Mouse (Mus musculus): ENCODE results near the gene Ankrd13d. TPM values are rescaled to one million over a fixed set of nuclear protein-coding genes. Genes with fewer than 3 reads are reported as not detected.

Ankrd13d gene
- polyA plus RNA-seq (2015; fragmentation: Nextera tagmentation; extraction: Ambion mirVana) = 23.4 and 27.8 TPM in 2 replicates

DNA sequence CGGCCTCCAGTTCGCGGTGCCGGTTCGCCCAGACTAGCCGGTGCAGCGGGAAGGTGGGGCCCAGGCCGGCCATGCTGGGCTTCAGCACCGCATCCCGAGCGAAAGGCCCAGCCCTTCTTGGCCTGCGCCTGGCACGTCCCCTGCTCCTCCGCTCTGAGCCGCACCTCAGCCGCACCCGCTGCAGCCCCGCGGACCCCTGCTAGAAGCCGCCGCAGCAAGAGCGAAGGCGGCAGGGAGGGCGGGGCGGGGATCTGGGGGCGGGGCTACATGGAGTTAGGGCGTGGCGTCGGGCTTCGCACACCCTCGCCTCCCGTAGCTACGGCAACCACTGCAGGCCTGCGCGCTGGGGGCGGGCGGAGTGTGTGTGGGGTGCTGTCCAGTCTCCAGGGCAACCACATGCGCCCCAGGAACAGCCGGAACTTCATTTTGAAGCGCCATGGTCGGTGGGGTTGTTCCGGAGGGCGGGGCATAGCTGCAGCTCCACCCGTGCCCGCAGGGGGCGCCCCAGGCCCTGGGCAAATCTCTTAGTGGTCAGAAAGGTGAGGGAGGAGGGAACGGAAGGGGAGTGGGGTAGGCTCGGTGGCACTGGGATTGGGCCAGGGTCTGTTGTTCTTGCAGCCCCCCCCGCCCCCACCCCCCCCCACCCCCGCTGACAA, at the start of gene Ankrd13d:
Gene Ankrd13d (minus strand): TSS at position 240 of the 656 bp plus-strand sequence.
- H3K9ac ChIP-seq (replicated peaks) = peak within 1 kb of the TSS; percentile 84
- H3K4me1 ChIP-seq (replicated peaks) = peaks cover 23% of the 10 kb centered on the region
- H3K9me3 ChIP-seq = no peaks in the 10 kb centered on the region
- WGBS = under 1% methylated on average over 50 of the region's 50 CpGs
- ATAC-seq = peak; percentile 95
- H3K4me3 ChIP-seq (replicated peaks) = peak within 1 kb of the TSS; percentile 60
- 0 out of 2 replicates have a peak, but pooled peaks cover 5% of the 10 kb centered on the region for H3K27me3 ChIP-seq
- peak within 1 kb of the TSS; percentile 74 for H3K4me2 ChIP-seq (replicated peaks)
- H3K27ac ChIP-seq = peak within 1 kb of the TSS; percentile 56; the same call in 1 of the 2 replicates
- peaks cover 48% of the 10 kb centered on the region for H3K36me3 ChIP-seq

DNA sequence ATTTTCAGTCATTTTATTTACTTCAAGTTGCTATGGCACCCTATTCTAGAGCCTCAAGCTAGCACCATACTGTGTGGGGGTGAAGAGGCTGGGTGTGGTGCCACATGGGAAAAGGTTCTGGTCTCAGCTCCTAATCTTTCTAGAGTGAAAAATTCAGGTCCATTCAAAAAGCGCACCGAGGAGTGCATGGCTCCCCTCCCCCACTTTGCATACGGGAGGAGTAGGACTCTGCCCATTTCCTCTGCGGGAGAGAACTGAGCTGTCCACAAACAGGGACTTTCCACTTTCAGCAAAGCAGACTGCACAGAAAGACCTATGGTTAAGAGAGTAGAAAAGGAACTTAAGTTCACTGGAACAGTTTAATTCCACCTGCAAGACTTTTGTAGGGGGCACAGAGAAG, 49.7 kb upstream of the Ankrd13d start:
- Histone ChIP-seq H3K27me3 (no peaks in the 10 kb centered on the region), H3K4me3 (replicated peaks) (peak overlapping the region; percentile 63), H3K9ac (replicated peaks) (peak overlapping the region; percentile 74), H3K9me3 (no peaks in the 10 kb centered on the region), H3K4me1 (replicated peaks) (peaks cover 35% of the 10 kb centered on the region), H3K4me2 (replicated peaks) (peak overlapping the region; percentile 69), H3K27ac (peak overlapping the region; percentile 90), H3K36me3 (peaks cover 35% of the 10 kb centered on the region)
- WGBS = 2% methylated on average over 4 of the region's 4 CpGs
- ATAC-seq = no peak

GRCm38 (mm10) chr19:4331273-4331672, 48.3 kb upstream of the Ankrd13d start:
- Histone ChIP-seq H3K36me3 (peaks cover 48% of the 10 kb centered on the region), H3K27me3 (no peaks in the 10 kb centered on the region), H3K4me2 (replicated peaks) (no peak overlapping the region), H3K4me3 (replicated peaks) (no peak overlapping the region), H3K4me1 (replicated peaks) (peaks cover 35% of the 10 kb centered on the region), H3K9ac (replicated peaks) (no peak overlapping the region), H3K27ac (no peak overlapping the region), H3K9me3 (no peaks in the 10 kb centered on the region)
- no peak for ATAC-seq
- WGBS = 93% methylated on average over 3 of the region's 3 CpGs

- Histone ChIP-seq H3K27ac (no peak overlapping the region), H3K9ac (replicated peaks) (no peak overlapping the region), H3K4me3 (replicated peaks) (no peak overlapping the region), H3K27me3 (no peaks in the 10 kb centered on the region), H3K9me3 (no peaks in the 10 kb centered on the region), H3K4me1 (replicated peaks) (peaks cover 35% of the 10 kb centered on the region), H3K36me3 (peaks cover 55% of the 10 kb centered on the region), H3K4me2 (replicated peaks) (no peak overlapping the region)
- 93% methylated on average over 2 of the region's 2 CpGs for WGBS
- no peak for ATAC-seq
Measured at GRCm38 (mm10) chr19:4330603-4331002, 47.7 kb upstream of the Ankrd13d start.

- peaks cover 68% of the 10 kb centered on the region for H3K36me3 ChIP-seq
- no peak overlapping the region for H3K4me3 ChIP-seq (replicated peaks)
- no peak for ATAC-seq
- H3K9ac ChIP-seq (replicated peaks) = no peak overlapping the region
- WGBS = 91% methylated on average over 8 of the region's 8 CpGs
- H3K9me3 ChIP-seq = no peaks in the 10 kb centered on the region
- H3K27me3 ChIP-seq = no peaks in the 10 kb centered on the region
- H3K4me1 ChIP-seq (replicated peaks) = peaks cover 24% of the 10 kb centered on the region
- H3K27ac ChIP-seq = no peak overlapping the region
- H3K4me2 ChIP-seq (replicated peaks) = no peak overlapping the region
Measured at GRCm38 (mm10) chr19:4328737-4329304, 45.9 kb upstream of the Ankrd13d start.

GRCm38 (mm10) chr19:4326881-4327280, 43.9 kb upstream of the Ankrd13d start:
- 89% methylated on average over 1 of the region's 1 CpGs for WGBS
- Histone ChIP-seq H3K4me3 (replicated peaks) (no peak overlapping the region), H3K36me3 (peaks cover 85% of the 10 kb centered on the region), H3K9me3 (no peaks in the 10 kb centered on the region), H3K4me2 (replicated peaks) (no peak overlapping the region), H3K27me3 (no peaks in the 10 kb centered on the region), H3K9ac (replicated peaks) (no peak overlapping the region), H3K4me1 (replicated peaks) (peaks cover 11% of the 10 kb centered on the region), H3K27ac (no peak overlapping the region)
- no peak for ATAC-seq

- Histone ChIP-seq H3K4me3 (replicated peaks) (no peak overlapping the region), H3K27me3 (no peaks in the 10 kb centered on the region), H3K4me1 (replicated peaks) (peaks cover 3% of the 10 kb centered on the region; the same call in 1 of the 2 replicates), H3K36me3 (peaks cover 88% of the 10 kb centered on the region), H3K27ac (peak overlapping the region; percentile 19; the same call in 1 of the 2 replicates), H3K9ac (replicated peaks) (no peak overlapping the region), H3K4me2 (replicated peaks) (no peak overlapping the region), H3K9me3 (no peaks in the 10 kb centered on the region)
- ATAC-seq = no peak
- WGBS = 94% methylated on average over 3 of the region's 3 CpGs
Measured at GRCm38 (mm10) chr19:4326106-4326505, 43.2 kb upstream of the Ankrd13d start.

DNA sequence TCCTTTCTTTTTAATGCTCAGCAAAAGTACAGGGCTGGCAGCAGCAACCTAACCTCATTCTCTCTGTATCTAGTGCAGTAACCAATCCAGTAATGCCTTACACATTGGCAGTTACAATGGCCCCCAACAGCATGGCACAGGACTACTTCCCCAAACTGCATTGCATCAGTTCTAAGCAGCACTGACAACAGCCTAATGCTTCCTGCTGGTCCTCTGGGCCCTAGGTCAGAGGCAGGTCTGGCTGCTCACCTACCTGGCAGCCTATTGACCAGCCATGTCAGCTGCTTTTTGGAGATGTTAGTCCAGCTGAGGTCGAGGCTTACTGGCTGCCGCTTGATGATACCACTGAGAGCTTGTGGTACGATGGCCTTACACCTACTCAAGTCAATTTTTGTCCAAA, 39.2 kb upstream of the Ankrd13d start:
- no peak for ATAC-seq
- Histone ChIP-seq H3K9me3 (no peaks in the 10 kb centered on the region), H3K4me1 (replicated peaks) (no peaks in the 10 kb centered on the region), H3K27me3 (no peaks in the 10 kb centered on the region), H3K4me2 (replicated peaks) (no peak overlapping the region), H3K9ac (replicated peaks) (no peak overlapping the region), H3K27ac (no peak overlapping the region), H3K36me3 (peaks cover 93% of the 10 kb centered on the region), H3K4me3 (replicated peaks) (no peak overlapping the region)
- 98% methylated on average over 3 of the region's 3 CpGs for WGBS

DNA sequence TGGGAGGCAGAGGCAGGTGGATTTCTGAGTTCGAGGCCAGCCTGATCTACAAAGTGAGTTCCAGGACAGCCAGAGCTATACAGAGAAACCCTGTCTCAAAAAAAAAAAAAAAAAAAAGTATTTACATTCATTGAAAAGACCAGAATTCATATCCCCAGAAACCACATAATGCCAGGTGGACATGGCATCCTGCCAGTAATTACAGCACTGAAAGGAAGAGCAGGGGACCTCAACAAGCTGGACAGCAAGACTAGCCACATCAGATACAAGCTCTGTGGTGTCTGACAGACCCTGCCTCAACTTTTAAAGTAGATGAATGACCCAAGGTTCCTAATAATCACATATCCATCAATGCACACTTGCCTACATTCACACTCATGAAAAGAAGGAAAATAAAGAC, 38.7 kb upstream of the Ankrd13d start:
- no peaks in the 10 kb centered on the region for H3K9me3 ChIP-seq
- no peaks in the 10 kb centered on the region for H3K4me1 ChIP-seq (replicated peaks)
- no peak overlapping the region for H3K4me3 ChIP-seq (replicated peaks)
- no peak overlapping the region for H3K27ac ChIP-seq
- no peak overlapping the region for H3K4me2 ChIP-seq (replicated peaks)
- H3K9ac ChIP-seq (replicated peaks) = no peak overlapping the region
- WGBS = 92% methylated on average over 1 of the region's 1 CpGs
- peaks cover 93% of the 10 kb centered on the region for H3K36me3 ChIP-seq
- ATAC-seq = no peak
- H3K27me3 ChIP-seq = no peaks in the 10 kb centered on the region

DNA sequence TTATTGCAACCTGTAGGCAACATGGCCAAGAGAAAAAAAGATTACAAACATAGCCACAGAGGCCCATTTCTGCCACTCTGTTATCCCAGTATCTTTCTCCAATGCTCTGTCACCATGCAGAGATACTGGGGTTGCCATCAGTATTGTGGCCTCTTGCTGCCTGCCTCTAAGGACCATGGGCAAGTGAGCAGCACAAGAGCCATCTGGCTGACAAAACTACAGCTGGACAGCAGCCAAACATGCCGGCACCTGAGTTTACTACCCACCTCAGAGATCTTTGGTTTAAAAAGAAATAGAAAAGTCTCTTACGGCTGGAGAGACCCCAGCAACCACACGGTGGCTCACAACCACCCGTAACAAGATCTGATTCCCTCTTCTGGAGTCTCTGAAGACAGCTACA, 36.3 kb upstream of the Ankrd13d start:
- Histone ChIP-seq H3K4me1 (replicated peaks) (no peaks in the 10 kb centered on the region), H3K4me3 (replicated peaks) (no peak overlapping the region), H3K9me3 (no peaks in the 10 kb centered on the region), H3K4me2 (replicated peaks) (no peak overlapping the region), H3K36me3 (peaks cover 84% of the 10 kb centered on the region), H3K27me3 (no peaks in the 10 kb centered on the region), H3K27ac (no peak overlapping the region), H3K9ac (replicated peaks) (no peak overlapping the region)
- no peak for ATAC-seq
- 90% methylated on average over 4 of the region's 4 CpGs for WGBS

GRCm38 (mm10) chr19:4317181-4317580, 34.2 kb upstream of the Ankrd13d start:
- Histone ChIP-seq H3K4me2 (replicated peaks) (no peak overlapping the region), H3K9ac (replicated peaks) (no peak overlapping the region), H3K27ac (no peak overlapping the region), H3K4me1 (replicated peaks) (no peaks in the 10 kb centered on the region), H3K4me3 (replicated peaks) (no peak overlapping the region), H3K36me3 (peaks cover 77% of the 10 kb centered on the region), H3K9me3 (no peaks in the 10 kb centered on the region), H3K27me3 (no peaks in the 10 kb centered on the region)
- 87% methylated on average over 3 of the region's 3 CpGs for WGBS
- no peak for ATAC-seq

- H3K36me3 ChIP-seq = peaks cover 60% of the 10 kb centered on the region
- no peaks in the 10 kb centered on the region for H3K4me1 ChIP-seq (replicated peaks)
- 0 out of 2 replicates have a peak, but pooled peaks have one; percentile 14 for ATAC-seq
- H3K9ac ChIP-seq (replicated peaks) = no peak overlapping the region
- H3K9me3 ChIP-seq = no peaks in the 10 kb centered on the region
- H3K4me3 ChIP-seq (replicated peaks) = no peak overlapping the region
- H3K27ac ChIP-seq = no peak overlapping the region
- 88% methylated on average over 6 of the region's 6 CpGs for WGBS
- H3K27me3 ChIP-seq = no peaks in the 10 kb centered on the region
- no peak overlapping the region for H3K4me2 ChIP-seq (replicated peaks)
Measured at GRCm38 (mm10) chr19:4315223-4315944, 32.4 kb upstream of the Ankrd13d start.
